Mouse (Mus musculus): Measurements from ENCODE around the gene Card10.

The Card10 gene

DNA sequence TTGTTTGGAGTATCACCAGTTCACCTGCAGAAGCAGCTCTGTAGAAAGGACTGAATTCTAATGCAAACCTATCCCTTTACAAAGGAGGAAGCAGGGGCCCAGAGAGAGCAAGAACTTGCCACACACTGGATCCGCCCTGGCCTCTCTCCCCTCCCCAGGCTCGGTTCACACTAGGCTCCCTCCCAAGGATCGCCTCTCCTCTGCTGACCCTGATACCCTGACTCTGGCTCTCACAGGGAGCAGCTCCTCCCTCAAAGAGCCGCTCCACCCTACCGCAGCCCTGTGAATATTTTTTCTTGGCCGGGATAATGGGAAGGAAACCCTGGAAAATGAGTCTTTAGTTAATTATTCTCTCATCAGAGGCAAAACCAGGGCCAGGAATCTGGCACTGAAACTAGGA lies 1.5 kb upstream of the Card10 start:
- in situ Hi-C loops (cut with MboI; ENCODE audit: low sequenced_read_pairs) = no loop called here

DNA sequence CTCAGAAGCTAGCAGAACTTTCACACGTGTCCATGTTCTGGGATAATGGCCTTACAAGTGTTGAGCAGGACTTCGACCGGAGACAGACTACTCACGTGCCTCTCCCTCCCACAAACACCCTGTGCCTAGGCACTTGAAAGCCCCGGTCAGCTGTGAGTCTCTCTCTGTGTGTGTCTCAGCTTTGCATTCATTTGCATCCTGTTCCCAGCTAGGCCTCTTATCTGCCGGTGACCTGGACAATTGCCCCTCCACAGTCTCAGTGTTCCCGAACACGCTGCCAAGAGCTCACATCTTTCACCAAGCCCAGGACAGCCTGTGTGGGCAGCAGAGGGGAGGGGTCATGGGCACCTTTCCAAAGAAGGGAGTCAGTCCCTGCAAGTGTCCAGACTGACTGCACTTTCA lies 658 bp upstream of the Card10 start:
- in situ Hi-C loops (cut with MboI; ENCODE audit: low sequenced_read_pairs) = no loop called here

DNA sequence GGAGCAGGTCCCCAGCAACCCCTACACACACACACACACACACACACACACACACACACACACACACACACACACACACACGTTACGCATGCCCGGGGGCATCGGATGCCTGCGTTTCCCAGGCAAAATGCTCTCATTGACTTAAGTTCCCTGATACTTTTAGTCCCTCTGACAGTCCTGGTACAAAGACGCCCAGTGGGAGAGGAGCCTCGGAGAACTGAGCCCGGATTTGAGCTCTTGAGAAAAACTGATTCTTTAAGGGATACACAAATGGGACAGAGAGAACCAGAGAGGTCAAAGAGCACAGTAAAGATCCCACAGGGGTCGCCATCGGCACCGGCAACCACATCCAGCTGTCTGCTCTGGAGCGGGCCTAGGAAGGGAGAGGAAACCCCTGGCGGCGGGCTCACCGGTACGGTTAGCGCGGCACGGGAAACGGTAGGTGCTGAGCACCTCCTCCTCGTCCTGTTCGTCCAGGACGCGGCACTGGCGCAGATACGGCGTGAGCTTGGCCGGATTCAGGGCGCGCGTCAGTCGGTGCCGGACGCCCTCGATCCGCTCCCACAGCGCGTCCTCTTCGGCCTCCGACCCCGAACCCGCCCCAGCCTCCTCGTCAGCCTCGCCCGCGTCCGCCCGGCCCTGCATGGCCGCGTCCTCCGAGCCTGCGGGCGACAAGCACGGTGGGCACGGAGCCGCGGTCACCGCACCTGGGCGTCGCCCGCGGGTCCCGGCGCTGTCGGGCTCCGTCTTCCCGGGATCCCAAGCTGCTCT lies 686 bp downstream of the Card10 start:
- in situ Hi-C loops (cut with MboI; ENCODE audit: low sequenced_read_pairs) = no loop called here

DNA sequence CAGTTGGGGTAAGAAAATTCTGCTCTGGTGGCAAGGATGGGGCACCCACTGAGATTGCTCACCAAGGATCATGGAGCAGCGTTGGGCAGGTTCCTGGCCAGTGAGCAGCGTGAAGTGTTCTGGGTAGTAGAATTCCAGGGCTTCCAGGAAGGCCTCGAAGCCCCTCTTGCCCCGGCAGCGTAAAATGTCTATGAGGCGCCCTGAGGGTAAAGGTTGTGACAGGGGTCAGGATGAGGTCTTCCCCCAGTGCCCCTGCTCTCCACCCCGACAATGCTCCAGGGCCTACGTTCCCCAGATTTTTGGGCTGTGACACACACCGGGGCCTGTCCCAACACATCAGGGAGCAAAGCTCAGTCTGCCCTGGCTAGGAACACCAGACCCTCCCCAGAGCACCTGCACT lies 1.3 kb downstream of the Card10 start:
- in situ Hi-C loops (cut with MboI; ENCODE audit: low sequenced_read_pairs) = no loop called here

DNA sequence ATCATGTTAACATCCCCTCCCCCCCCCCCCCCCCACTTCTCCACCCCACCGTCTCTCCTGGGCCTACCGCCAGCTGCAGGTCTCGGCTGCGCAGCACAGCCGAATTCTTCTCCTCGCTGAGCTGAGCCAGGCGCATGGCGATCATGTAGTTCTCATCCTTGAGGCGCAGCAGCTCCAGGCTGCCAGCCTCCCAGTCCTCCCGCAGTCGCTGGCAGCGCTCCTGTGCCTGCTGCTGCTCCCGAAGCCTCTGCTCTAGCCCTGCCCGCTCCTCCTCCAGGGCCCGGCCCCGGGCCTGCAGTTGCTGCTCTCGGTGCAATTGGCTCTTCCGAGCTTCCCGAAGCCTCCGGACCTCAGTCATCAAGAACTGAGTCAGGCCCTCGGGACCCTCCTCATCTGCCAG lies 3.8 kb downstream of the Card10 start:
- in situ Hi-C loops (cut with MboI; ENCODE audit: low sequenced_read_pairs) = no loop called here

DNA sequence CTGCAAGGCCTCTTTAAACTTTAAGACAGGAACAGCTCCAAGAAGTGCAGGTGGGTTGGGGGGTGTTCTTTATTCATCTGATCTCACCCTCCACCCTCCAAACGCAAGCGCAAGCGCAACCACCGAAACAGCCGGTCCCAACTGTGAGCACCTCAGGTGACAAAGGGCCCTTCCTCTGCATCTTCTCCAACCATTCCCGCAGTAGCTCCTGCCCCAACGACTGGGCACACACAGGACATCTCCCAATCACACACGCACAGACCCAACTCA lies 5.8 kb downstream of the Card10 start:
- in situ Hi-C loops (cut with MboI; ENCODE audit: low sequenced_read_pairs) = no loop called here

DNA sequence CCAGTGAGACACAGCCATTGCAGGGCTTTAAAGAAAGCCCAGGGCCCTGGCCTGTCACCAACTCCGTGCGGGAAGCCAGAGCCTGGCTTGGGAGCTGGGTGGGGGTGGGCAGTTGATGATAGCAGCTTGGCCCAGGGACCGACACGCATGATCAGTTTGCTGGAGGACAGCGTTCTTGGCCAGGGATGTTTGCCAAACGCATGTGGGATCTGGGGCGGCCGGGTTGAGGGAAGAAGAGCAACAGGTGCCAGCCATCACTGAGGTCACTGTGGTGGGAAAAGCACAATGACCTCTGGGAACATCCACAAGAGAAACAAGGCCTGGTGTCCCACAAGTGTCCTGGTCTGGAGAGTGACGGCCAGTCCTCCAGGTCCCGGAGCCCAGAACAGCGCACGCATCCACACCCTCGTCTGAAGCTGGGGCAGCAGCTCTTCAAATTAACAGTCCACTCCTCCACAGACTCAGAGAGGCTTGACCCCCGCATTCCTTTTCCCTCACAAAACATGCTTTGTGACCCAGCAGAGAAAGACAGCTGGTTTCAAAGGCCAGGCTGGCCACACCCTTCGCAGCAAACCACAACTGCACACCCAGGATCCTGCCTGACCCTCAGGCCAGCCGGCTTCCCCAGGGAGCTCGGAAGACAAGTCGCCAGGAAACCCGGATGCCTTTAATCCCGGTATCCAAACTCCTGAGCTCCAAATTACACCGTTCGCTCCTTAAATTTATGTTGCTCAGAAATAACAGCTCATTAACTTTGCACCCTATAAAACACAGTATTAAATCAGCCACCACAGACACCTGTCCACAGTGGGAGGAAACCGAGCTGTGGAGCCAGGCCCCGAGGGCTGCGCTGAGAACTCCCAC lies 6.4 kb downstream of the Card10 start:
- in situ Hi-C loops (cut with MboI; ENCODE audit: low sequenced_read_pairs) = no loop called here

DNA sequence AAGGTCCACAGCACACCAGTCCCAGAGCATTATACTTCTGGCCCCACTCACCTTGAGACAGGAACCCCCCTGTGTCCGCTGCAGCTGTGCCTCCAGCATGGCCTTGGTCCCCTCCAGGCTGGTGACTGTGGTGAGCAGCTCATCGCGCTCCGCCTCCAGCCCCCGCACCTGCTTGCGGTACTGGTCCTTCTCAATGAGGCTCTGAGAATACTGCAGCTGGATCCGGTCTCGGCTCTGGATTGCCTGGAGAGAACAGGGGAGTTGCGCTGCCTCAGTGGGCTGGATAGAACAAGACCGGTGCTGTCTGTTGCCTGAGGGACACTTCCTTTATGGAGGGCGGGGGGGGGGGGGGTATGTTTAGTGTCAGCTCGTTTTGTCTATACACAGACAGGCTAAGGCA lies 11.9 kb downstream of the Card10 start:
- in situ Hi-C loops (cut with MboI; ENCODE audit: low sequenced_read_pairs) = no loop called here

DNA sequence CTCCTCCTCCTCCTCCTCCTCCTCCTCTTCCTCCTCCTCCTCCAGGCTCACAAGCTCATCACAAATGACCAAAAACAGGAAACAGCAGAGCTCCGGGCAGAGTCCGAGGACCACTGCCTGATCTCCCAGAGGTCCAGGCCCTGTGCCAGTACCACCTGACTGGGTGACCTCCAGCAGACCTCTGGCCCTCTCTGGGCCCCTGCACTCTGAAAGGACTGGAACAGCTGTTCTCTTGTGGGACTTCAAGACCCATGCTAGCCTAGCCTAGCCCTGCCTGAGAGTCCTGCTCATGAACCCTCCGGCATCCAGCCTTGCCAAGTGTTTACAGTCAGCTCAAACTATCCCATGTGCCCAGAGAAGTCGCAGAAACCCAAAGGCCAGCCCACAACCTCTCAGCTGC lies 12.4 kb downstream of the Card10 start:
- in situ Hi-C loops (cut with MboI; ENCODE audit: low sequenced_read_pairs) = no loop called here

DNA sequence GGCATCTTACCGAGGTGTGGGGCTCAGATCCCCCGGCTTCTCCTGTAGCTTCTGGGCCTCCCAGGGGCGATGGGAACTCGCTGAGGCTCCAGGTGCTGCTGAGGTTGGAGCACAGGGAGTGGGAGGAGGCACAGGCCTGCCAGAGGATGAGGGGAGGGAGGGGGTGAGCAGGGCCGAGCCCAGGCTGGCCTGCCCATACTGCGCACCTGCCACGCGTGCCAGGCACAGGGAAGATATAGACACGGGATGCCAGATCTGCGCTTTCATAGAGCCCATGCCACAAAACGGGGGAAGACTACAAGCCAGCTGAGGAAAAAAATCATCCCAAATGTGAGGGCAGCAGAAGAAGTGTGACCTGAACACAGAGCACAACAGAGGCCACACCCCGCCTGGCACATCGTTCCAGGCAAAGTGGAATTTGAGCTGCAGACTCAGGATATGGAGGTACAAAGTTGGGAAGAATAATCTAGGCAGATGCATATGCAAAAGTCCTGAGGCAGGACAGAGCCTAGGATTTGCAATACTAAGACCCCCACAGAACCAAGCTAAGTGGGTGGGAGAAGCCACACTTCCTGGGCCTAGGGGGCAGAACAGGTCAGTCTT lies 13.0 kb downstream of the Card10 start:
- in situ Hi-C loops (cut with MboI; ENCODE audit: low sequenced_read_pairs) = no loop called here

DNA sequence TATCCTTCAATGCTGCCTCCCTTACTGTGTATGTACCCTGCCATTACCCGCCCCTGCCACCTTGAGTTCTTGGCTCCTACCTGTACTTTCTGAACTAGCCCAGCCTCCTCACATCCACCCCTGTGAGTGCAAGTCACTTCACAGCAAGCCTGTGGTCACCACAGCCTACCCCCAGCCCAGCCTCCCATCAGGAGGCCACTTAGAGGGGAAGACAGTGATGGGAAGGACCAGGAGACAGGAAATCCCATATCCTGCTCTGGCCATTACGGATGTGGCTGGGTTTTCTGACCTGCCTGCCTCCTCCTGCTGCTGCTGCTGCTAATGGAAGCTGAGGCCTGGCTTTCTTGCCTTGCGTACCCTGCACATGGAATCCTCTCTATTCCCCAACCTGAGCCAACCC lies 14.8 kb downstream of the Card10 start:
- in situ Hi-C loops (cut with MboI; ENCODE audit: low sequenced_read_pairs) = no loop called here

DNA sequence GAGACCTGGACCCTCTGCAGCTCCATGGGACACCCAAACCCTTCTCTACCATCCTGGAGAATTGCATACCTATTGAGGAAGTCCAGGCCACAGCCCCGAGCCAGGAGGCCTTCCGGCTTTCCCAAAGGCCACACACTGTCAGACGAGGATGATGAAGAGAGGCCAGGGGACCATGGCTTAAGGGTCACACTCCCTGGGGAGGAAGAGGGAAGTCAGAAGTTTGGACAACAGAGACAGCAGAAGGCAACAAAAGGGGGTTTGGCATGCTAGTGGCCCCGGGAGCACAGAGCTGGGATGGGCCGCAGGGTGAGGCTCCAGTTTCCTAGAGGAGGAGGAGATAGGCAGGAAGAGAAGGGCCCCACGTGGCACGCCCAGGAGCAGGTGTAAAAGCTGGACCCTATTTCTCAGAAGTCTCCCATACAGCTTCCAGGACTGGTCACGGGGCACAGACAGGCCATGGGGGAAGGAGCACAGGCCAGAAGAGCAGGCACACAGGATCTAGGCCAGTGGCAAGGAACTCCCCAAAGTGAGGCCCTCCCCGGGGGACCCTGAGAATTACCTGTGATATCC lies 15.5 kb downstream of the Card10 start:
- in situ Hi-C loops (cut with MboI; ENCODE audit: low sequenced_read_pairs) = no loop called here

DNA sequence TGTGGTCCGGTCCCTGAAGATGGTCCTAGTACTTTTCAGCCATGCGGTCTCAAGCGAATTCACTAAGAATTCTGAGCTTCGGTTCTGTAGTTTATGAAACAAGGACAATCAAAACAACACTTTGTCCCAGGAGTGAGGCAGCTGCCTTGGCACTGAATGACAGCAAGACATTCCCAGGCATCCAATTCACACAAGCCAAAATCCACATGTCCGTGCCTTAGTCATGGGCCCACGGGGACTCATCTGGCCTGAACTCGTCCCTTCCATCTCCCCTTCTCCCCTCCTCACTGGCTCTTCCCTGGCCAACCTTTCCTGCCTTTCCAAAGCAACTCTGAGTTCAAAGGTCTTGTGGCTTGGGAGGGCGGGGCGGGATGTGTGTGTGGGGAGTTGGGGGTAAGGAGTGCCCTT lies 16.4 kb downstream of the Card10 start:
- in situ Hi-C loops (cut with MboI; ENCODE audit: low sequenced_read_pairs) = no loop called here

DNA sequence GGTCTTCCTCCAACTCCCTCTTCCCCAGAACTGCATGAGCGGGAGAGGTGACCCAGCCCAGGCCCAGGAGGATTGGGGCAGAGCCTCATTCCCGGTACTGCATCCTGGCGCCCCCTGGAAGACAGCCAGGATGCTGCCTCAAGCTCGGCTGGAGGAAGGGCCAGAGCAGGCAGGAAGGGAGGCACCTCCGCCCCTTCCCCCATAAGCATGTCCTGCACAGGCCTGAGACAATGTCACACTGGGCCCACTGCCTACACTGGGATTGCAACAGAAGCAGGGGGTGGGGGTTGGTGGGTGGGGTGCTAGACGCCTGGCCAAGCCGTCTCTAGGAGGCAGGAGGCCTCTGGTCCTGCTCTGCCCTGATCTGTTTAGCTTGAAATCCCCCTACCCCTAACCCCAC lies 16.9 kb downstream of the Card10 start:
- in situ Hi-C loops (cut with MboI; ENCODE audit: low sequenced_read_pairs) = no loop called here

DNA sequence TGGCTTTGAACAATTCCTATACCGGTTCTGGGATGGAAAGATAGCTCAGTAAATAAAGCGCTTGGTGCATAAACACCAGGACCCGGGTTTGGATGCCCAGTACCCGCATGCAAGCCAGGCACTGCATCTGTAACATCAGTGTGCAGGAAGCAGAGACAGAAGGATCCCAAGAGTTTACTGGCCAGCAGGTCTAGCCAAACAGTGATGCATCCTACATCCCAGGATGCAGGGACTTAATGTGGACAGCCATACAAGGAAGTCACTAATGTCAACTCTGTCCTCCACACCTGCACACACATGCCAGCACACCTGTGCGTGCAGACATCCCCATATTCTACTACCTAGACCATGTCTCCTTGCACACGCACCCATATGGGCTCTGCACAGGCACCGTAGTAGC lies 17.6 kb downstream of the Card10 start:
- in situ Hi-C loops (cut with MboI; ENCODE audit: low sequenced_read_pairs) = no loop called here

DNA sequence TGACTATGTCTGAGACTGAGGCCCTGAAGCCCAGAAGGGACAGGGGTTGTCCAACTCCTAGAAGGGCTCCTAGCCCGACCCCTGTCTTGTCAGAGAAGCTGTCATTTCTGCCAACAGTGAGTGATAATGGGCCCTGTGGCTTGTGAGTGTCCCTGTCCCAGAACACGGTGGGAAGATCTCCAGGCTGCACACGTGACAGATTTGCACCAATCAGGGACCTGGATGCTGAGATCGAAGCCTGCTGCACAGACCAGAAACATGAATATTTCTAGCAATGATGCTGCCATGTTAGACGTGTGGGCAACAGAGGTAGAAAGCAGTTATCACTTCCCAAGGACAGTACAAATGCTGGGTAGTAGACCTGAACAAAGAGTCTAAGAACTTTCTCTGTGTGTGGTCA lies 18.3 kb downstream of the Card10 start:
- in situ Hi-C loops (cut with MboI; ENCODE audit: low sequenced_read_pairs) = no loop called here

DNA sequence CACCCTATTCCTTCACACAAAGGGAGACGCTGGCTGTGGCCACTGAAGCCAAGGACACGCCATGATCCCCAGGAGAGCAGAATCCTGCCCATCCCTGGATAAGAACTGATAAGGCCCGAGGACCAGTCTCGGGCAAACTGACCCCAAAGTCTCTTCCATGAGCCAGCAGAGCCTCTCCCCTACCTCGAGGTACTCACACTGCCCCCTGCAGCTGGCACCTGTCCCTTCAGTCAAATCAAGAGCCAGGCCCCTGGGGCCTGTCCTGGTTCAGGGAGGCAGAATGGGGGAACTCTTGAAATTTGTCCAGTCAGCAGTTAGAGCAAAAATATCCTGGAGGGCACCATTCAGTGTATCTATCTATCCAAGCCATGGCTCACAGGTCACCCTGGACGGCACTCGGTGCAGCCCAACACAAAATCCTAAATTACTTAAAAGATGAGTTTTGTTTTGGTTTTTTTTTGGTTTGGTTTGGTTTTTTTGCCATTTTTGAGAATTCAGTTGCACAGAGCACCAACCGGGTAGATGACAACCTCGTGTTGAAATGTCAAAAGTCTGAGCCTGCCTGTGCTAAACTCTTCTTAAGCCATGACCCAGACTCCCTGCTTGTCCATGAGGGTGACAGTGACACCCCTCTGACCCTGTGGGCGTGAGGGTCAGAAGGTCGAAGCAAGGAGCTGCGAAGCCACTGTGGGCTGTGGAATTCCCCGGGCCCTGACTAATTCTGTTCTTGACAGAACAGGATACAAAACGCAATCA lies 20.3 kb downstream of the Card10 start:
- in situ Hi-C loops (cut with MboI; ENCODE audit: low sequenced_read_pairs) = no loop called here

DNA sequence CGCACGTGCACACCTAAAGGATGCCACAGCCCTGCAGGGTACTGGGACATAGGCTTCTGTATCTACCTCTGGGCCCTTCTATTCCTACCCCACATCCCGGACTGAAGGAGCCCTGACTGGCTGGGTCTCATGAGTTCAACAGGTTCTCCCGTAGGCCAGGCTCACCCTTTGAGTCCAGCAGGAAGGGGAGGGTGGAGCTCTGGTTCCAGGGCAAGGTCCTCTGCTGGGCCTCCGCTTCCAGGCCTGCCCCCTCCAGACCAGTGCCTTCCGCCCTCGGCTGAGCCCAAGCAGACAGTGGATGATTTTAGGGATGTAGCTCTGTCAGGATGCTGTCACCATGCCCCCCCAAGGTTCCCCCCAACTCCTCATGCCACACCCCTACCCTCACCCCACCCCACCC lies 21.9 kb downstream of the Card10 start:
- in situ Hi-C loops (cut with MboI; ENCODE audit: low sequenced_read_pairs) = no loop called here

DNA sequence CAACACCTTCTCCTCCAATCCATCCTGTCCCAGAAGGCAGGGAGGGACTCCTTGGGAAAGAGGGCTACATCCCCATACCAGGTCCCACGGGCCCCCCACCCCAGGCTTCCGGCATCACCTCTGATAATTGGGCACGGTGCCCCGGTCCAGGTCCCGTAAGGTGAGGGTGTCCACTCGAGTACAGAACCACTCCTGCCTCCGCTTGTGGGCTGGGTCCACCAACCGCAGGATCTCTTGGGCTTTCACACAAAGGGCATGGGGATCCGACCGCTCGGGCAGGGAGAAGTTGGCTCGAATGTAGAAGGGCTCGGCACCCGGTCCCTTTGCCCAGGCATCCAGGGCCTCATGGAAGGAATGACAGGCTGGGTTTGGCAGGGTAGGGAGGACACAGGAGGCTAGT lies 22.5 kb downstream of the Card10 start:
- in situ Hi-C loops (cut with MboI; ENCODE audit: low sequenced_read_pairs) = no loop called here

DNA sequence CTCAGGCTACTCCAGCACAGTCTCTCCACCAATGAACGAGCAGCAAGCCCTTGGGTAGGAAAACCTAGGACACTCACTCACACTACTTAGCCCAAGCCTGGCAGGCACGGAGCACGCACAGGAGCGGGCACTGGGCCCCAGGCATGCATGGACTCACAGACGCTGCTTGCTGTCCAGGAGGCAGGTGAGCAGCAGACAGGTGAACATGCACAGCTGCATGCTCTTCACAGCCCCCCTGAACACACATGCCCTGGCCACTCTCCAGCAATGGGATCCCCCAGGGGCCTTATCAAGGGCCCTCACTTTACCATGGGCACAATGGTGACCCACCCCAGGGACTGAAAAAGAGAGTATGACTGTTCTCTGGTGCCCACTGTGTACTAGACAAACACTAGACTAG lies 23.2 kb downstream of the Card10 start:
- in situ Hi-C loops (cut with MboI; ENCODE audit: low sequenced_read_pairs) = no loop called here

DNA sequence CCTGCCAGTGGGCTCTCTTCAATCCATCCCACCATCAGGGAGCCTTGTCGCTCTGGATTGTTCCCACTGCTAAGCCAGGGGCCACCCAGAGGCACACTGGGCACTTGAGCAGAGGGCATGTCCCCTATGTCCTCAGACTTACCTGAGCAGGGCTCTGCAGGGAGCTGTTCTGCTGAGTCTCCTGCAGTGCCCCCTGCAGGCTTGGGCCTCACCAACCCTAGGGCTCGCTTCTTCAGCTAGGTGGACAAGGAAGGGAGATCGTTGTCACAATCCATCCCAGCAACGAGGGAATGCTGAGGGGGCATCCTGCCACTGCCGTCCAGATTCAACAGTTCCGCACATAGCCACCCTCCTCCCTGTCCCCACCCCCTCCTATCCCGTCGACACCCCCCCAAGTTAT lies 23.6 kb downstream of the Card10 start:
- in situ Hi-C loops (cut with MboI; ENCODE audit: low sequenced_read_pairs) = no loop called here

Measured in CH12F3 (cell line).